Mouse (Mus musculus) heart, adult 2 months (tissue): Measurements from ENCODE around the gene Sh3bgrl3.

Experiments used
- EP300 ChIP-seq: fragments of 200-500 bp; IDR thresholded peaks from 2 replicates; pipeline ENCODE4 v1.6.1; 2011; ENCODE audit warnings: low read depth, low read length, control low read depth; ENCODE audit not compliant: insufficient read depth
- POLR2A ChIP-seq: fragments of 200-500 bp; IDR thresholded peaks from 2 replicates; pipeline ENCODE4 v1.6.1; 2011; ENCODE audit warnings: mild to moderate bottlenecking, low read depth, low read length, control low read depth; ENCODE audit not compliant: insufficient read depth

GRCm38 (mm10) chr4:134164591-134164990 lies 36.0 kb upstream of the Sh3bgrl3 start:
- no peak for TF ChIP-seq EP300
- TF ChIP-seq POLR2A, result no peak
